ENCODE assay signal across 11 mouse cellular contexts in the genomic region with DNA sequence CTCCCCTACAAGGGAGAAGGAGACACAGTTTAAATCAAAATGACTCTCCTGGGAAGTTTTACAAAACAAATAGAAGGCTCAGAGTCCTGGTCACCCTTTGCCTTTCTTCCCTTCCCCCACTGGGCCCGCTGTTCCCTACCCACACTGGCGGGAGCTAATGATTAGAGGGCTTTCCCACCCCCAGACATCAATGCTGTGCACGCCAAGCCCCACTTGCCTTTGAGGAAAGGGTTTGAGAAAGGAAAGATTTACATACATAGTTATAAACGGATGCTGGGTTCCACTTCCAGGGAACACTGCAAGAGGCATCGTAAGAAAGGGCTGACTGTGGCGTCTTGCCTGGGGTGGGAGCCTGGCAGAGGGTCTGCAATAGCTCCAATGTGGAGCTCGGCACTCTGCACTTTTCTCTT.
DNase-seq lines count a peak whose midpoint lies in the region; ATAC-seq and TF ChIP-seq lines count a peak whose summit lies in the region.
"Had no signal": no experiment of that assay in that cellular context is flagged by ENCODE, and none has a peak within 500 bp of the region (broad histone marks: within the 10 kb centered on the region; RNA-seq: fewer than 3 reads in every experiment).

No protein-coding gene starts in this region.

- 0 out of 2 replicates have a peak, but pooled peaks have one; percentile 22 for TF ChIP-seq EP300 in ES-Bruce4 (IDR thresholded peaks at IDR 0.05; ENCODE audit: insufficient read depth, low read depth, low read length)

- no peaks in the 10 kb centered on the region for H3K4me1 ChIP-seq in ES-Bruce4 (ENCODE audit: control insufficient read depth, insufficient read depth, low read length)
- H3K4me1 ChIP-seq in hindbrain, embryonic 11.5 days (replicated peaks; ENCODE audit: control insufficient read depth, insufficient read depth, low read length), result peaks cover 11% of the 10 kb centered on the region
- peaks cover 15% of the 10 kb centered on the region; the same call in 1 of the 2 replicates for H3K4me1 ChIP-seq in heart, embryonic 10.5 days

- H3K4me3 ChIP-seq in ES-Bruce4 (ENCODE audit: low read depth, low read length), result no peak overlapping the region
- no peak overlapping the region for H3K4me3 ChIP-seq in hindbrain, embryonic 11.5 days (ENCODE audit: low read depth, low read length)
- H3K4me3 ChIP-seq in heart, embryonic 10.5 days, result no peak overlapping the region
- H3K4me3 ChIP-seq: left cerebral cortex, adult 2 months had no signal

- no peak for TF ChIP-seq CTCF in ES-Bruce4 (IDR thresholded peaks at IDR 0.05; ENCODE audit: low read depth, low read length)

- H3K4me2 ChIP-seq in hindbrain, embryonic 11.5 days (replicated peaks; ENCODE audit: low read depth, low read length), result no peak overlapping the region

- TF ChIP-seq POLR2A in ES-Bruce4 (IDR thresholded peaks at IDR 0.05; ENCODE audit: insufficient read depth, low read length), result no peak

- no peak overlapping the region for H3K9ac ChIP-seq in ES-Bruce4 (ENCODE audit: low read depth, poor library complexity, severe bottlenecking)
- no peak overlapping the region for H3K9ac ChIP-seq in hindbrain, embryonic 11.5 days (ENCODE audit: low read depth, low read length)

- H3K9me3 ChIP-seq in ES-Bruce4 (replicated peaks; ENCODE audit: control insufficient read depth, insufficient read depth, low read length, poor library complexity, severe bottlenecking), result no peaks in the 10 kb centered on the region
- no peaks in the 10 kb centered on the region for H3K9me3 ChIP-seq in hindbrain, embryonic 11.5 days (ENCODE audit: control insufficient read depth, low read length)
- no peaks in the 10 kb centered on the region for H3K9me3 ChIP-seq in heart, embryonic 10.5 days

- H3K36me3 ChIP-seq in ES-Bruce4 (ENCODE audit: control insufficient read depth, insufficient read depth, low read length, poor library complexity, severe bottlenecking), result no peaks in the 10 kb centered on the region
- H3K36me3 ChIP-seq in hindbrain, embryonic 11.5 days (ENCODE audit: control insufficient read depth, insufficient read depth, low read length), result no peaks in the 10 kb centered on the region
- H3K36me3 ChIP-seq in heart, embryonic 10.5 days, result no peaks in the 10 kb centered on the region

- no peaks in the 10 kb centered on the region for H3K27me3 ChIP-seq in ES-Bruce4 (ENCODE audit: control insufficient read depth, insufficient read depth, low read length, poor library complexity, severe bottlenecking)
- no peaks in the 10 kb centered on the region; the same call in 1 of the 2 replicates for H3K27me3 ChIP-seq in hindbrain, embryonic 11.5 days (ENCODE audit: control insufficient read depth, insufficient read depth, low read length)
- no peaks in the 10 kb centered on the region for H3K27me3 ChIP-seq in heart, embryonic 10.5 days (ENCODE audit: insufficient read depth, poor library complexity, severe bottlenecking)

- peak; percentile 67 for ATAC-seq in hindbrain, embryonic 11.5 days (ENCODE audit: low FRiP score)
- ATAC-seq in frontal cortex, adult (ENCODE audit: low TSS enrichment), result no peak

- DNase-seq in embryo, embryonic 10 days (ENCODE audit: low spot score), result peak; percentile 79
- DNase-seq in hindbrain, embryonic 11.5 days (ENCODE audit: low spot score), result peak; percentile 51
- peak; percentile 68 for DNase-seq in mesoderm, embryonic 11.5 days (ENCODE audit: low read depth, low spot score)
- DNase-seq in gastrocnemius, postnatal 4 days (ENCODE audit: low spot score in 2 of 2), result no peak
- DNase-seq in heart, embryonic 10.5 days (ENCODE audit: low spot score), result no peak
- no peak for DNase-seq in cerebellum, adult 9-10 months
- DNase-seq: heart, postnatal 36 days had no signal

- H3K27ac ChIP-seq in ES-Bruce4 (ENCODE audit: insufficient read depth, low read length), result no peak overlapping the region
- H3K27ac ChIP-seq in hindbrain, embryonic 11.5 days (ENCODE audit: low read depth, low read length), result 0 out of 2 replicates have a peak overlapping the region, but pooled peaks have one; percentile 2
- H3K27ac ChIP-seq in heart, embryonic 10.5 days, result no peak overlapping the region
- H3K27ac ChIP-seq: left cerebral cortex, adult 2 months; macrophage had no signal

- 10% methylated on average over 7 of the region's 7 CpGs for WGBS in hindbrain, embryonic 11.5 days
- 30% methylated on average over 7 of the region's 7 CpGs for WGBS in heart, embryonic 10.5 days

Comparison
In these comparisons a context has a peak if more than half of its experiments do, and no peak if none do; other contexts are left out.
1. DNase-seq: peak in embryo, embryonic 10 days (single experiment), hindbrain, embryonic 11.5 days (single experiment) and mesoderm, embryonic 11.5 days (single experiment); none in gastrocnemius, postnatal 4 days (0 of 2), heart, embryonic 10.5 days (single experiment) and cerebellum, adult 9-10 months (single experiment).